Mouse (Mus musculus) lung, postnatal 0 days (tissue): ENCODE measurements around the gene March4. TPM values are rescaled to one million over a fixed set of nuclear protein-coding genes. Genes with fewer than 3 reads are reported as not detected.

Experiments
- ATAC-seq: fragments of 200-750 bp; cut with Nextera tagmentation; 2 replicates; pipeline ENCODE4 v1.8.0; 2017; ENCODE audit warnings: moderate library complexity
- DNase-seq: peaks from one replicate; pipeline ENCODE4 v3.0.0-alpha.2; 2016; ENCODE audit warnings: low spot score
- H3K27ac ChIP-seq: fragments of 300-500 bp; sonication (generic); 2 replicates; pipeline ENCODE4 v1.5.1; 2014; ENCODE audit warnings: antibody characterized with exemption, mild to moderate bottlenecking, low read length, mixed read lengths
- H3K27me3 ChIP-seq: fragments of 300-500 bp; sonication (generic); replicated peaks from 2 replicates; pipeline ENCODE4 v1.6.1; 2014; ENCODE audit warnings: low read length, mixed read lengths; ENCODE audit not compliant: insufficient read depth
- H3K36me3 ChIP-seq: fragments of 300-500 bp; sonication (generic); 2 replicates; pipeline ENCODE4 v1.6.1; 2014; ENCODE audit warnings: low read length, mixed read lengths; ENCODE audit not compliant: insufficient read depth
- H3K4me1 ChIP-seq: fragments of 300-500 bp; sonication (generic); 2 replicates; pipeline ENCODE4 v1.6.1; 2014; ENCODE audit warnings: antibody characterized with exemption, low read depth, low read length, mixed read lengths; ENCODE audit not compliant: insufficient read depth
- H3K4me2 ChIP-seq: fragments of 300-500 bp; sonication (generic); replicated peaks from 2 replicates; pipeline ENCODE4 v1.6.1; 2014; ENCODE audit warnings: low read depth, mild to moderate bottlenecking, low read length, moderate library complexity, mixed read lengths
- H3K4me3 ChIP-seq: fragments of 300-500 bp; sonication (generic); 2 replicates; pipeline ENCODE4 v1.5.1; 2014; ENCODE audit warnings: low read depth, low read length
- H3K9ac ChIP-seq: fragments of 300-500 bp; sonication (generic); replicated peaks from 2 replicates; pipeline ENCODE4 v1.6.1; 2014; ENCODE audit warnings: low read depth, mild to moderate bottlenecking
- H3K9me3 ChIP-seq: fragments of 300-500 bp; sonication (generic); 2 replicates; pipeline ENCODE4 v1.6.1; 2016; ENCODE audit warnings: low read length, mixed read lengths
- CTCF ChIP-seq: IDR thresholded peaks from 2 replicates; pipeline ENCODE4 v1.5.1; 2016; ENCODE audit warnings: antibody characterized with exemption, mild to moderate bottlenecking
- EP300 ChIP-seq: IDR thresholded peaks from 2 replicates; pipeline ENCODE4 v1.6.1; 2016; ENCODE audit warnings: antibody characterized with exemption, mild to moderate bottlenecking, control low read depth
- WGBS: fragments of 180-500 bp; shearing (Covaris S2); extraction: QIAGEN DNeasy Blood & Tissue Kit; methylation state at CpG from one replicate; pipeline ENCODE4 v1.1.7; 2014; 5-methylcytosine and 5-hydroxymethylcytosine counted together
- polyA plus RNA-seq: library from polyadenylated mRNA; unstranded; fragments of >200 nt; fragmentation: Nextera tagmentation; extraction: Ambion mirVana; gene quantifications from 2 replicates; pipeline ENCODE4 v1.2.1, GENCODE M21; 2015

The March4 gene
- polyA plus RNA-seq, 1 experiment from 2014 or later: 0.06 TPM

- no peak overlapping the region for H3K27ac ChIP-seq
- no peak for ATAC-seq
- H3K9ac ChIP-seq: no peak overlapping the region
- no peak for TF ChIP-seq EP300
- no peak for TF ChIP-seq CTCF
- WGBS: 86% methylated on average over 8 of the region's 8 CpGs
- DNase-seq: no peak
- H3K4me2 ChIP-seq: no peak overlapping the region
- H3K36me3 ChIP-seq: no peaks in the 10 kb centered on the region
- no peaks in the 10 kb centered on the region for H3K9me3 ChIP-seq
- H3K27me3 ChIP-seq: no peaks in the 10 kb centered on the region
- H3K4me1 ChIP-seq: no peaks in the 10 kb centered on the region
- H3K4me3 ChIP-seq: no peak overlapping the region
Measured at GRCm38 (mm10) chr1:72414133-72414532, 122.6 kb downstream of the March4 start.

GRCm38 (mm10) chr1:72413205-72413604 is 123.5 kb downstream of the March4 start:
- Histone ChIP-seq H3K27ac (no peak overlapping the region), H3K27me3 (no peaks in the 10 kb centered on the region), H3K4me1 (no peaks in the 10 kb centered on the region), H3K4me3 (no peak overlapping the region), H3K9me3 (no peaks in the 10 kb centered on the region), H3K36me3 (no peaks in the 10 kb centered on the region), H3K9ac (no peak overlapping the region), H3K4me2 (no peak overlapping the region)
- ATAC-seq (no peak), DNase-seq (no peak)
- TF ChIP-seq EP300 (no peak), CTCF (no peak)
- WGBS: 71% methylated on average over 8 of the region's 8 CpGs

- H3K4me1 ChIP-seq: no peaks in the 10 kb centered on the region
- no peaks in the 10 kb centered on the region for H3K27me3 ChIP-seq
- DNase-seq (no peak), ATAC-seq (no peak)
- H3K27ac ChIP-seq: no peak overlapping the region
- WGBS: 89% methylated on average over 8 of the region's 8 CpGs
- no peak overlapping the region for H3K4me2 ChIP-seq
- H3K9me3 ChIP-seq: no peaks in the 10 kb centered on the region
- H3K4me3 ChIP-seq: no peak overlapping the region
- H3K9ac ChIP-seq: no peak overlapping the region
- no peak for TF ChIP-seq CTCF
- no peak for TF ChIP-seq EP300
- H3K36me3 ChIP-seq: no peaks in the 10 kb centered on the region
Measured at GRCm38 (mm10) chr1:72411108-72411507, 125.6 kb downstream of the March4 start.

- DNase-seq (no peak), ATAC-seq (no peak)
- TF ChIP-seq EP300: no peak
- TF ChIP-seq CTCF: no peak
- Histone ChIP-seq H3K36me3 (no peaks in the 10 kb centered on the region), H3K27me3 (no peaks in the 10 kb centered on the region), H3K27ac (no peak overlapping the region), H3K9me3 (no peaks in the 10 kb centered on the region), H3K9ac (no peak overlapping the region), H3K4me3 (no peak overlapping the region), H3K4me2 (no peak overlapping the region), H3K4me1 (no peaks in the 10 kb centered on the region)
- 77% methylated on average over 5 of the region's 5 CpGs for WGBS
Measured at GRCm38 (mm10) chr1:72409936-72410335, 126.8 kb downstream of the March4 start.

- 53% methylated on average over 14 of the region's 14 CpGs for WGBS
- no peaks in the 10 kb centered on the region for H3K4me1 ChIP-seq
- H3K4me2 ChIP-seq: no peak overlapping the region
- no peak overlapping the region for H3K27ac ChIP-seq
- no peak for DNase-seq
- H3K36me3 ChIP-seq: no peaks in the 10 kb centered on the region
- no peak overlapping the region for H3K9ac ChIP-seq
- no peaks in the 10 kb centered on the region for H3K9me3 ChIP-seq
- no peak overlapping the region for H3K4me3 ChIP-seq
- no peak for ATAC-seq
- TF ChIP-seq EP300: no peak
- no peak for TF ChIP-seq CTCF
- H3K27me3 ChIP-seq: no peaks in the 10 kb centered on the region
Measured at GRCm38 (mm10) chr1:72406505-72407079, 130.1 kb downstream of the March4 start.

- no peaks in the 10 kb centered on the region for H3K4me1 ChIP-seq
- DNase-seq (no peak), ATAC-seq (no peak)
- no peak overlapping the region for H3K27ac ChIP-seq
- no peaks in the 10 kb centered on the region for H3K9me3 ChIP-seq
- H3K36me3 ChIP-seq: no peaks in the 10 kb centered on the region
- 64% methylated on average over 8 of the region's 8 CpGs for WGBS
- no peak overlapping the region for H3K4me2 ChIP-seq
- H3K4me3 ChIP-seq: no peak overlapping the region
- TF ChIP-seq CTCF (no peak), EP300 (no peak)
- H3K9ac ChIP-seq: no peak overlapping the region
- no peaks in the 10 kb centered on the region for H3K27me3 ChIP-seq
Measured at GRCm38 (mm10) chr1:72401331-72402069, 135.2 kb downstream of the March4 start.
